Mouse (Mus musculus) hindbrain, postnatal 0 days (tissue): ENCODE measurements at regions not wholly inside any gene's neighbourhood (a gene's known extent, or its start where the extent isn't known, plus 50 kb on each side); places are given as distances from the start of the nearest gene placed in this dataset.

Source experiments
- ATAC-seq: fragments of 200-750 bp; cut with Nextera tagmentation; 2 replicates; pipeline ENCODE4 v1.8.0; 2017; ENCODE audit warnings: mild to moderate bottlenecking, moderate TSS enrichment, moderate library complexity
- DNase-seq: peaks from one replicate; pipeline ENCODE4 v3.0.0-alpha.2; 2015; ENCODE audit warnings: low spot score
- H3K27ac ChIP-seq: fragments of 300-500 bp; sonication (generic); 2 replicates; pipeline ENCODE4 v1.5.1; 2014; ENCODE audit warnings: mild to moderate bottlenecking
- H3K27me3 ChIP-seq: fragments of 300-500 bp; sonication (generic); 2 replicates; pipeline ENCODE4 v1.6.1; 2014; ENCODE audit warnings: low read length, mixed read lengths; ENCODE audit not compliant: insufficient read depth
- H3K36me3 ChIP-seq: fragments of 300-500 bp; sonication (generic); 2 replicates; pipeline ENCODE4 v1.6.1; 2014; ENCODE audit warnings: low read length, mixed read lengths; ENCODE audit not compliant: insufficient read depth
- H3K4me1 ChIP-seq: fragments of 300-500 bp; sonication (generic); 2 replicates; pipeline ENCODE4 v1.6.1; 2014; ENCODE audit warnings: antibody characterized with exemption, low read length, mixed read lengths; ENCODE audit not compliant: insufficient read depth
- H3K4me2 ChIP-seq: fragments of 300-500 bp; sonication (generic); 2 replicates; pipeline ENCODE4 v1.6.1; 2014; ENCODE audit warnings: low read depth, mild to moderate bottlenecking, low read length, moderate library complexity, mixed read lengths
- H3K4me3 ChIP-seq: fragments of 300-500 bp; sonication (generic); 2 replicates; pipeline ENCODE4 v1.5.1; 2014; ENCODE audit warnings: low read length
- H3K9ac ChIP-seq: fragments of 300-500 bp; sonication (generic); replicated peaks from 2 replicates; pipeline ENCODE4 v1.6.1; 2014; ENCODE audit warnings: mild to moderate bottlenecking, low read length, moderate library complexity, mixed read lengths
- H3K9me3 ChIP-seq: fragments of 300-500 bp; sonication (generic); 2 replicates; pipeline ENCODE4 v1.6.1; 2016; ENCODE audit warnings: low read length, mixed read lengths
- CTCF ChIP-seq: IDR thresholded peaks from 2 replicates; pipeline ENCODE4 v1.5.1; 2016; ENCODE audit warnings: antibody characterized with exemption, control low read depth, low read depth
- WGBS: fragments of 180-500 bp; shearing (Covaris S2); extraction: QIAGEN DNeasy Blood & Tissue Kit; methylation state at CpG from one replicate; pipeline ENCODE4 v1.1.7; 2014; 5-methylcytosine and 5-hydroxymethylcytosine counted together

DNA sequence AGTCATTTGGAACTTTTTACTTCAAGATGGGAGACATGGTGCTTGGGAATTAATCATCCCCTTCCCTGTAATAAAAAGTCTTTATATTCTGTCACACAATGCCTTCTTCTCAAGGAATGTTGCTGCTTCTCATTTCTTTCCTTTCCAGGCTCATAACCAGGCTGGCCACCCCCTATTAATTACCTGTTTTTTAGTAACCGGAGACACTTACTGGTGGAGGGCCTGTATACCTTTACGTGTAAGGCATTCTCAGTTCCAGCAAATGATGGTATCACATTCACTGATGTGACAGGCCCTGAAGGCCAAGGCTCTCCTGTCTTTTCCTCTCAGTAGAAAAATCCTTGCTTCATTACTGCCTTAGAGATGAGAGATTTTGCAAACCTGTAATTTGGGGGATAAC lies 203.3 kb upstream of the Egflam start:
- no peaks in the 10 kb centered on the region for H3K4me1 ChIP-seq

DNA sequence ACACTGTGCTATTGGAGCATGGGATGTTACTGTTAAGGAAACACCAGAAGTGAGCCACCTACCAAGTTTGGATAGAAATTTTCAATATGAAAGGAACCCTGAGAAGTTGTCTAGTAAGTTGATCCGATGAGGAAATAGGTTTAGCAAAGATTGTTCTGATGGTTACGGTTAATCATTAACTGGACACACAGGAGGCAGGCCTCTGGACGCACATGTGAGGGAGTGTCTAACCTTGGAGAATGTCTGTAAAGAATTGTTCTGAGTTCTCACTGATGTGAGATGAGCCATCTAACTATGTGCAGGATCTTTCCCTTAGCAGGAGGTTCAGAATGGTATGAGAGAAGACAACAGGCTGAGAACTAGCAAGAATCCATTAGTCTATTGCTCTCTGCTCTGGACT lies 205.8 kb upstream of the Gdnf start:
- Histone ChIP-seq H3K36me3 (no peaks in the 10 kb centered on the region), H3K4me2 (no peak overlapping the region), H3K9ac (no peak overlapping the region), H3K27ac (no peak overlapping the region), H3K27me3 (no peaks in the 10 kb centered on the region), H3K4me3 (no peak overlapping the region), H3K4me1 (no peaks in the 10 kb centered on the region), H3K9me3 (no peaks in the 10 kb centered on the region)
- DNase-seq (no peak), ATAC-seq (no peak)
- WGBS: 93% methylated on average over 3 of the region's 3 CpGs
- no peak for TF ChIP-seq CTCF

More for the DNA sequence above, 203.3 kb upstream of the Egflam start:
- Histone ChIP-seq H3K9me3 (no peaks in the 10 kb centered on the region), H3K4me3 (no peak overlapping the region), H3K36me3 (no peaks in the 10 kb centered on the region), H3K27ac (no peak overlapping the region), H3K4me2 (no peak overlapping the region), H3K27me3 (no peaks in the 10 kb centered on the region), H3K9ac (no peak overlapping the region)
- ATAC-seq (no peak), DNase-seq (no peak)
- TF ChIP-seq CTCF: no peak
- WGBS: 92% methylated on average over 2 of the region's 2 CpGs

DNA sequence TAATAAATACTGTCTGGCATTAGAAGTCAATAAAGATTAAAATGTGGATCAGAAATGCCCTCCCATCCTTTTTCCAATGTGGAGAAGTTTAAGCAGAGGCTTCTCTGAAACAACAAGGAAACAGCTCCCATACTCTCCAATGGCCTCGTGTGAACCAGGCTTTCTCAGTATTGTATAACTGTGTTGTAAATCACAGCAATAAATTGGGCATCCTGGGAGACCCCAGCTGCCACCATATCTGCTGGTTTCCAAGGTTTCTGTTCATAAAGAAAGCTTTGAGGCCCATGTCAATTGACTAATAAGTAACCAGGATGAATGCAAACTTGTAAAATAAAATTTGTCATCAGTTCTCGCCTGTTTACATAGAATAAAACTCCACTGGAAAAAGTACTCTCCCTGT lies 192.7 kb upstream of the Gdnf start:
- H3K27me3 ChIP-seq: no peaks in the 10 kb centered on the region
- H3K4me2 ChIP-seq: no peak overlapping the region
- no peak overlapping the region for H3K9ac ChIP-seq
- WGBS: 64% methylated on average over 2 of the region's 2 CpGs
- no peaks in the 10 kb centered on the region for H3K4me1 ChIP-seq
- ATAC-seq: no peak
- no peak overlapping the region for H3K27ac ChIP-seq
- no peak for DNase-seq
- H3K4me3 ChIP-seq: no peak overlapping the region
- TF ChIP-seq CTCF: no peak
- no peaks in the 10 kb centered on the region for H3K9me3 ChIP-seq
- H3K36me3 ChIP-seq: no peaks in the 10 kb centered on the region

DNA sequence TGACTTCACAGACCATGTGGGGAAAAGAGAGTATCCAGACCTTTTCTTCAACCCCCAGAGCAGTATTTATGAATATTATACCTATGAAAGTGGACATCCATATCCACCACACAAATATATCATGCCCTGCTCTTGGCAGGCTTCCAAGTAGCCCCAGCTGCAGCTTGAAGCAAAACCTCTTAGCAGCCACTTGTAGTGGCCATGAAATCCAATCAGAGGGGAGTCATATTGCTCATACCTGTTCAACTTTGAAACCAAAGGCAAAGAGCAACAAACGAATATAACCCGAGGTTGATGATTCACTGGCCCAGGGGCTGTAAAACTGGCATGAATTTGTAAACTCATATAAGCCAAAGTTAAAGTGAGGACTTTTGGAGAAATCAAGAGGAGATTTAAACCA lies 187.6 kb upstream of the Gdnf start:
- DNase-seq: no peak
- no peak overlapping the region for H3K9ac ChIP-seq

DNA sequence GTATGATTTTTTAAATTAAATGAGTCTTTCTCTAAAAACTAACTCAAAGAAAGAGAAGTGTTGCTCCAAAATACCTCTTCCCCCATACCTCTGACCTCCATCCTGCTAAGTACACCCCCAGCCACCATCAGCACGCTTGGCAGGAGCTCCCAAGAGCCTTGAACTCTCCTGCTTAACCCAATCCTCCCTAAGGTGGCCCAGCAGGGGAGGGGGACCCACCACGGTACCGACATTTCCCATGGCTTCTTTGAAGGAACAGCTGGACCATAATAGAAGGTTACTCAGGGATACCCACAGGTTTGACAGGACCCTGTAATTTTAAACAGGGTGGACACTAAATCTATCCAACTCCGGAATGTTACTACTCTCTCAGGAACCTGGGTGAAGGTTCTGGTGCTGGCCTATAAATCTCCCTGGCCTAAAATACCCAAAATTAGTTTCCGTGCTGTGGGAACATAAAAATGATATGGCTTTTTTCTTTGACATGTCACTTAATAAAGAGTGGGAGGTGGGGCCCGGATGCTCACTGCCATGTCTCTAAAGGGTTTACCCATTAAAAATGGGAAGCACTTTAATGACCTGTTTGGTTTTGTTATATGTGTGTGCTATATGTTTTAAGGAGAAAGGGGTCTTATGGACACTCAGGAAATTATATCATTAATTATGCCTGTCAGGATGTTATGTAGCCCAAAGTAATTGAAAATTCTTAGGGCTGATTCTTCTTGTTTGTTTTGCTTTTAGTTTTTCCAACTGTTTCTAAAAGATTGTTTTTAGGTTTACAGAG lies 185.8 kb upstream of the Gdnf start:
- H3K9me3 ChIP-seq: no peaks in the 10 kb centered on the region
- no peaks in the 10 kb centered on the region for H3K27me3 ChIP-seq
- no peak for DNase-seq
- no peak overlapping the region for H3K9ac ChIP-seq
- no peak for ATAC-seq
- H3K36me3 ChIP-seq: no peaks in the 10 kb centered on the region
- 73% methylated on average over 6 of the region's 6 CpGs for WGBS
- TF ChIP-seq CTCF: no peak
- H3K4me2 ChIP-seq: no peak overlapping the region
- H3K27ac ChIP-seq: no peak overlapping the region
- no peaks in the 10 kb centered on the region for H3K4me1 ChIP-seq
- no peak overlapping the region for H3K4me3 ChIP-seq

More for the DNA sequence above, 187.6 kb upstream of the Gdnf start:
- 83% methylated on average over 2 of the region's 2 CpGs for WGBS
- no peaks in the 10 kb centered on the region for H3K4me1 ChIP-seq
- H3K4me2 ChIP-seq: no peak overlapping the region
- H3K9me3 ChIP-seq: no peaks in the 10 kb centered on the region
- no peak for TF ChIP-seq CTCF
- no peaks in the 10 kb centered on the region for H3K36me3 ChIP-seq
- H3K4me3 ChIP-seq: no peak overlapping the region
- H3K27ac ChIP-seq: no peak overlapping the region
- H3K27me3 ChIP-seq: no peaks in the 10 kb centered on the region
- ATAC-seq: no peak

DNA sequence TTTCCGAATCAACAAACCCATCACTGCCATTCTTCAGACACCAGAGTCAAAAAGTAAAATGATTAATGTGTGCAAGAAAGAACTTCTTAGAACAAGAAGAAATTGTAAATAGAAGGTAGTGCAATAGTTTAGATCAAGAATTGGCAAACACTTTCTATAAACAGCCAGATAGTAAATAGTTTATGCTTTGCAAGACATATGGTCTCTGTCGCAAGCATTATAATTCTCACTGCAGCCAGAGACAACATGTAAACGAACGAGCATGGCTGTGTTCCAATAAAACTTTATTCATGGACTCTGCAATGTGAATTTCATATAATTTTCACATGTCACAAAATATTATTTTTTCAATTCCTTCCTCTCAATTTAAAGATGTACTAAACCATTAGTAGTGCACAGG lies 180.8 kb upstream of the Gdnf start:
- DNase-seq (no peak), ATAC-seq (no peak)
- no peak for TF ChIP-seq CTCF
- Histone ChIP-seq H3K4me2 (no peak overlapping the region), H3K27ac (no peak overlapping the region), H3K27me3 (no peaks in the 10 kb centered on the region), H3K4me3 (no peak overlapping the region), H3K9me3 (no peaks in the 10 kb centered on the region), H3K9ac (no peak overlapping the region), H3K36me3 (no peaks in the 10 kb centered on the region), H3K4me1 (no peaks in the 10 kb centered on the region)
- WGBS: 84% methylated on average over 4 of the region's 4 CpGs

DNA sequence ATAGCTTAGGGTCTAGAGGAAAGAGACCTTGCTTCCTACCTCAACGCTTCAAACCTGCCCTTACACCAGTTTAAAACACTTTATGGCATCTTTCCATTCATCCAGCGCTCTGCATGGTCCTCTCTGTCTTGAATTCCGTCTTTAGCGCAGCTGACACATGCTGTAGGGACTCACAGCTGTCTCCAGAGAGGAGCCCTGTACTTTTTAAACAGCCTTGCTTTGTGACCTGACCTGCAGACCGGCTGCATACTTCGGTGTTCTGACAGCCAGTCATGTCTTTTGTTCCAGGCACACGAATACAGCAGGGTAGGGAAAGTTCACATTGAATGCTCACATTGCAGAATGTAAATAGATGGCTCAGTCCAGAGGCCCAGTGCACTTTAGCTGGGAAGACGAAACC lies 175.4 kb upstream of the Gdnf start:
- WGBS: 52% methylated on average over 8 of the region's 8 CpGs
- TF ChIP-seq CTCF: no peak
- H3K4me2 ChIP-seq: no peak overlapping the region
- no peaks in the 10 kb centered on the region for H3K4me1 ChIP-seq
- ATAC-seq (no peak), DNase-seq (no peak)
- no peaks in the 10 kb centered on the region for H3K36me3 ChIP-seq
- no peak overlapping the region for H3K4me3 ChIP-seq
- no peak overlapping the region for H3K9ac ChIP-seq
- no peak overlapping the region for H3K27ac ChIP-seq
- H3K27me3 ChIP-seq: no peaks in the 10 kb centered on the region
- no peaks in the 10 kb centered on the region for H3K9me3 ChIP-seq
